ENCODE assay signal across 16 mouse cellular contexts in the genomic region with DNA sequence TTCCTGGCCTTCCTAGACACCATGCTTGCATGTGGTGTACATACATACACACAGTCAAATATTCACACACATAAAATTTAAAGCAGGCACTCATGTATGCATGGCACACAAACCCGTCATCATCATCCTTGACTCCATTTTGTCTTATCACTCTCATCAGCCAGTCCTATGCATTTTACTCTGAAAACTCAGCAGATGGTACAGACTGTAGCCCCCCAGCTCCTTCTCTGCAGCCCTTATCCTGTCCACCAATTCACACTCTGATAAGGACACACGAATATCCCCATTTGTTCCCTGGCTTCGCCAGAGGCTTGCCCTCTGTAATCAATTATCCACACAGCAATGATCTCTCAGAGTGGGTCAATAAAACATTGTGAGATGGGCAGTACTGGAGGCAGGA. TPM values are rescaled to one million over a fixed set of nuclear protein-coding genes. Genes with fewer than 3 reads are reported as not detected.
"Had no signal": no experiment of that assay in that cellular context is flagged by ENCODE, and none has a peak within 500 bp of the region (broad histone marks: within the 10 kb centered on the region; RNA-seq: fewer than 3 reads in every experiment).

No protein-coding gene starts in this region.

- H3K27me3 ChIP-seq: lung, embryonic 15.5 days; megakaryocyte, embryonic 14.5 days; midbrain, embryonic 13.5 days had no signal

- H3K9ac ChIP-seq: lung, embryonic 15.5 days; midbrain, embryonic 13.5 days had no signal

- H3K4me3 ChIP-seq: layer of hippocampus, adult 2 months; left cerebral cortex, adult 2 months; limb, embryonic 10.5 days; lung, embryonic 15.5 days; megakaryocyte, embryonic 14.5 days; midbrain, embryonic 13.5 days; myocyte had no signal

- H3K4me2 ChIP-seq: lung, embryonic 15.5 days; midbrain, embryonic 13.5 days had no signal

- DNase-seq: kidney, adult 8-10 months; kidney, postnatal 10 days; kidney, postnatal 4 days; lung, postnatal 14 days; right cerebral cortex, postnatal 14 days; thymus, postnatal 36 days had no signal

- ATAC-seq: inflammation-experienced regulatory T-cells, adult 6 months; intestine, postnatal 0 days; midbrain, embryonic 13.5 days had no signal

- H3K9me3 ChIP-seq: limb, embryonic 10.5 days; lung, embryonic 15.5 days; megakaryocyte, embryonic 14.5 days; midbrain, embryonic 13.5 days had no signal

- H3K27ac ChIP-seq: layer of hippocampus, adult 2 months; left cerebral cortex, adult 2 months; limb, embryonic 10.5 days; lung, embryonic 15.5 days; macrophage; midbrain, embryonic 13.5 days had no signal

RNA-seq across cellular contexts. Expression of a gene that starts 12.7 kb away (rescaled TPM):
- polyA plus RNA-seq: macrophage had no signal

RNA-seq across cellular contexts. Expression of a gene that starts 22.3 kb away (rescaled TPM):
- polyA plus RNA-seq: inflammation-experienced regulatory T-cells, adult 6 months; macrophage had no signal
